Mouse (Mus musculus): ENCODE results near the gene Schip1.

The Schip1 gene

DNA sequence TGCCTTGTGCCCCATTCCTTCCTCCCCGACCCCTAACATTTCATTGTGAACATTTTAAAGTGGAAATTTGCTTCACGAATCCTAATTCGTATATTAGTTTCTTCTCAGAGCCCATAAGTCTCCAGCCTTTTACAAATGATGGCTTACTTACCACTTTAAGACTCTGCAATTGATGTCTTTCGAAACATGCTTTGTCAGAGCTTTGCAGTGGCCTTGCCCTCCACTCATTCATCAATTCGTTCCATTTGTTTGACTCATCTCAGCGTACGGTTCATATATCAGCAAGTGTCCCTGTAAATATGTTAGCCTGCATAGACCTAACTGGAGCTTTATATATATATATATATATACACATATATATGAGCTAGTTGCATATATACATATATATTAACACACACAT is 503.0 kb downstream of the Schip1 start:
- no peak for DNase-seq

DNA sequence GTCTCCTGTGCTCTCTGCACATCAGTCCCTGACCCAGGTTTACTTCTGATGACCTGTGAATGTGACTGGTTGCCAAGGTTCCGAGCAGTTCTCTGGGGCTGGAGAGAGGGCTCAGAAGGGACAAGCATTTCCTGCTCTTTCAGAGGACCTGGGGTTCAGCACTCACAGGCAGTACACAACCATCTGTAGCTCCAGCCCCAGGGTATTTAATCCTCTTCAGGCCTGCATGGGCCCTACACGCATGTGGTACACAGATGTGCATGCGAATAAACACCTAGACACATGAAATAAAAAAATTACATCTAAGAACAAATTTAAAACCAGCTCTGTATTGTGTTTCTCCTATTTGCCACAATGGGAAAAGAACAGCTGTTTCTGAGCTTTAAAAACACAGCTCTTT is 503.5 kb downstream of the Schip1 start:
- DNase-seq = no peak

DNA sequence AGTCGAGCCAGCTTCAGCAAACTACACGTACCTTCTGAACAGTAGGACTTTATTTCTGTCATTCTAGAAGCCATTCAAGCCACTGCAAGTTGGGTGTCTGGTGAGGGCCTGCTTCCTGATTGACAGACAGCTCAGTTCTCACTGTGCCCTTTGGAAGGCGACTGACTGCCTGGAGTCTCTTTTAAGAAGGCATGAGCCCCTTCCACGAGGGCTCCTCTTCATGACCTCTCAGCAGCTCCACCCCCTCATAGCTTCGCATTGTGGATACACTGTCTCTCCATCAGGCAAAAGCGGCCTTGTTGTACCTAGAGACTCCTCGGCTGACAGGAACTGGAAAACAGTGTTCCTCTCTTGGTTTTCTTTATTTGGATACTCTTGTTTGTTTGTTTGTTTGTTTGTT is 504.1 kb downstream of the Schip1 start:
- DNase-seq = no peak

DNA sequence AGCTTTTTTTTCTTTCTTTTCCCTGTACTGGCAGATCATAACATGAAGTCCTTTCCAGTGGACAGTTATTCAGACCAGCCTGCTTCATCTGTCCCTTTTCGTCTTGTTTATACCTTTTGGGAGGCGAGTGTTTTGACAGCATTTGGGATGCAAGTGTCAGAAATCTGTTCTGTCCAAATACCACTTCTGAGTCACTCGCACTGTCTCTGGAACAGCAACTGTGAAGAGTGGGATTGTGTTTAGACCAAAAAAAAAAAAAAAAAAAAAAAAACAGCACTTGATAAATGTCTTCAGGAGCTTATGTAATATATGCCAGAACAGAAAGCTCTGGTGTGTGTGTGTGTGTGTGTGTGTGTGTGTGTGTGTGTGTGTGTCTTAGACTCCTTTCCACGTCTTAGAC is 505.7 kb downstream of the Schip1 start:
- no peak for DNase-seq

DNA sequence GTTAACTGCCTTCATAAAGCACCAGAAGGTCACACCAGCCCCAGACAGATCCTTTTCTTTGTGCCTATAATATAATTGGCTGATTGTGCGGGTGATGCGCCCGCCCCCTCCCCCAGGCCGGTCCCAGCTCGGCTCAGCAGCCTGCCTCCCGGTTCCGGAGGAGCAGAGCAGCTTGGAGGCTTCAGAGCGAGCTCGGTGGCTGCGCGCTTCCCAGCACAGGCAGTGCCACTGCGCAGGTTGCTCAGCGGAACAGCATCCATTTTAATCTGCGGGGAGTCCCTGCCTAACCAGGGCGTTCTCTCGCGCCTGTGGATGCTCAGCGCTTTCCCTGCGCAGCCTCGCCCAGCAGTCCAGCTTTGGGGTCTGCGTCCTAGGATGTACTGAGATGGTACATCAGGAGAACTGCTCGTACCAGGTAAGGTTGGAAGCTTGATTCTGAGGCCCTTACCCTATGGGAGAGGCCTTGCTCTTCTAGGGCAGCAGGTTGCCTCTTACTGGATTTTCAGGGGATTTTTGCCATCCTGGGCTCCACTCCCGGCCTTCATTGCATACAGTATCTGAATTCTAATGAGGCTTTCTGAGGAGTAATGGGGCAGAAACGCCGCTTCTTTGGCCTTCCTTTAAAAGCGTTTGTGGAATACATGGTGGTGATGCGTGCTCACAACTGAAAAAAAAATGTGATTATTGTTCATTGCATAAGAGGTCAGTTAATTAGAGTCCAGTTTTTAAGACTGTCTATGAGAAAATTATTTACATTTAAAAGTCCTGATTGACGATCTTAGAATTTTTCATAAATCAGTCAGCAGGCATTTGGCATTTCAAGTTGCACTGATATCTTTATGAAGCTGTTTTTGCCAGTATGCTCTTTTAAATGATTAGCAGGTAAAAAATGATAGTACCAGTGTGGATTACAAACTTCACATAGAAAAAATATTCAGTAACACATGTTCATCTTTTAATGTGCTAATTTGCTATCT is 507.9 kb downstream of the Schip1 start:
- DNase-seq = peak; percentile 26

DNA sequence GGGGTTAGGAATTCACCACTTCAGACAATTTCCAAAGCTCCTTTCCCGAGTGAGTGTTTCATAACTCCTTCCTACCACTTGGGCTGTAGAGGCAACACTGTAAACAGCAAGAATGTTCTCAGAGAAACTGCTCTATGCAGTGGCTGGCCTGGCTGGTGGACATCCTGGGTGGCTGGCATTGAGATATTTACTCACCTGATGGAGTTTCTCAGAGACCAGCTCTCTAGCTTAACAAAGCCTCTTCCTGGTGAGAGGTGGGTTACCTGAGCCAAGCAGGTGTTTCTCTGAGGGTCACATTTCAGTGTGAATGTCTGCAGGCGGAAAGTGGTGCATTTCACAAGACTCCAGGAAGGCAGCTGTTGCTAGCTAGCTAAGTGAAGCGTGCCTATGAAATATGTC is 508.6 kb downstream of the Schip1 start:
- DNase-seq = no peak

DNA sequence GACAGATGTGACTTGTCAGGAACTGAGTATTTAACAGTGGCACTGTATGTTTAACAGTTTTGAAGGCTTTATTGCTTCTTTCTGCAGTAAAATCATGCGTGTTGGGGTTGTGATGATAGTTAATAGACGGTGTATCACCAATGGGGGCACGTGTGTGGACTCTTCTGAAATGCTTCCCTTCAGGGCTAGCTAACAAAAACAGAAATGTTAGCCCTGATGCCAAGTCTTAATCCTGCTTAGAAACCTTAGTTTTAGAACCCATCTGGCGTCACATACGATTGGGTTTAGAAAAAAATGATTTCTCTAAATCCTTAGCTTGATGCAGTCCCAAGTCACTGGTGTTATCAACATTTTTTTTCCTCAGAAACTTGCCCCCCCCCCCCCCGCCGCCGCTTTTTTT is 509.5 kb downstream of the Schip1 start:
- no peak for DNase-seq

DNA sequence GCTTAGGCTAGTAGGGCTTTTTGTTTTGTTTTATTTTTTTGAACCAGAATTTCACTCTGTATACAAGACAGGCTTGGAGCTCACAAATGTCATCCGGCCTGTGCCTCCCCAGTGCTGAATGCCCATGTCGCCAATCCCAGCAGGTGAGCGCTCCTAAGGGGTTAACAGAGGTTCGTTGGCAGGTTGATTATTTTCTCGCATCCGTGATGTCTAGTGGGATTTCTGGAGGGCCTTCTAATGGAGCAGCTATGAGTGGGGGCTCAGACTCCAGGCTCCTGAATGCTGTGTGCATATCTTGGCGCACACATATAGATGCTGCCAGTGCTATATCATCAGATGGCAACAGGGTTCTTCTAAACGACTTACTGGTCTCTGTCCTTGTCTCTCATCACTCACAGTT is 510.0 kb downstream of the Schip1 start:
- no peak for DNase-seq

DNA sequence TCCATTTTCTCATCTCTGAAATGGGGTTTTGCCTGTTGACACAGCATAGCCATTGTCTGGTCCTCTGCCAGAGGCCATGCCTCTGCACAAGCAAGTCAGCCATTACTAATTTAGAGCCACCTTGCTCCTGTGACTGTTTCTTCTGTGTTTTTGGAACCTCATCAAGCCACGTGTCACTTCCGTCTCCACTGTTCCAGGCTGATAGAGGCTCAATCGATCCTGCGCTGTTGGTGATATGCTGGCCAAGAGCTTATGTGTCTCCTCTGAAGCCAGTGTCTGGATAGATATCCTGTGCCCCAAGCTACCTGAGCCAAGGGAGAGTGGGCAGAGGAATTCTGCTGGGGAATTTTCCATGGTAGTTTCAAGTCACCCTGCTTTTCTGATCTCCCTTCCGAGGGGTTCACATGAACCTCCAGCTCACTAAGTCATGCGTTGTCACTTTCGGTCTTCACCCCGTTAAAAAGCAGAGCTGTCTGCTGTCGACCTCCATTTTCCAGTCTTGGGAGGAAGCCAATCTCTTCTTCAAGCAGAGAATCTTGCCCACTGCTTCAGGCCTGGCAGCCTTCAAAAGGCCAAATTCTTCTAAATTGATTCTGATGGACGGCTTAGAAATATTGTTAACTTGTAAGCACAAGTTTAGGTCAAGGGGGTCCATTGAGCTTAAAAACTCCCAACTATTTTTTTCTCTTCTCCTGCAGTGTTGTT is 511.2 kb downstream of the Schip1 start:
- no peak for DNase-seq

DNA sequence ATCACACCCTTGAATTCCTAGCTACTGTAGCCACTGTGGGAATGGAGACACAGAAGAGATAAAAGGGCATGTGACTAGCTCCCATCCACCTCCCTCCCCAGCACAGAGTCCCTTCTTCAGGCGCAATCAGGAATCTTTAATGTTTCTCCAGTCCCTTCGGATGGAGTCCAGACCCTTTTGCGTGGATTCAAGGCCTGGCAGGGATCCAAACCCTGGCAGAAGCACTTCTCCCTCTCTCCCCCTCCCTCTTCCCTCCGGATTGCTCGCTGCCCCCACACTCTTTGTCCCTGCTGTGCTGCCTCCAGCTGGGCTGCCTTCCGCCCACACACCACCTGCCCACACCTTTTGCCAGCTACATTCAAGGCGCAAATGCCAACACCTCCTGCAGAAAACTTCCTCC is 511.8 kb downstream of the Schip1 start:
- no peak for DNase-seq

DNA sequence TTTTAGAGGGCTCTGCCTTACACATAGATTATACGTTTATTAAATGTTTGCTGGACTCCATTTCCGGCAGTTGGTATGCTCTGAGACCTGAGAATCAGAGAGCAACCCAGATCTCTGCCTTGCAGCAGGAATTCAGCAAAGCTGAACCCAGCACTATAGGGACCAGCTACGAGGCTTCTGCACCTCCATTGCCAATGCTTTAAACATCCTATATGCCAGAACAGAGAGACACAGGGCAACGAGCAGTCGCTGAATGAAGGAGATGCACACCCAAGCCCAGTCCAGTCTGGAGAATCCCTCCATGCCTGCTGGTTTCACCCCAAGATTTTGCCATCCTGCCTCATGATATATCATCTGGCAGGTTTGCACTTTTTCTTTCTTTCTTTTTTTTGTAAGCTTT is 512.3 kb downstream of the Schip1 start:
- DNase-seq = no peak

DNA sequence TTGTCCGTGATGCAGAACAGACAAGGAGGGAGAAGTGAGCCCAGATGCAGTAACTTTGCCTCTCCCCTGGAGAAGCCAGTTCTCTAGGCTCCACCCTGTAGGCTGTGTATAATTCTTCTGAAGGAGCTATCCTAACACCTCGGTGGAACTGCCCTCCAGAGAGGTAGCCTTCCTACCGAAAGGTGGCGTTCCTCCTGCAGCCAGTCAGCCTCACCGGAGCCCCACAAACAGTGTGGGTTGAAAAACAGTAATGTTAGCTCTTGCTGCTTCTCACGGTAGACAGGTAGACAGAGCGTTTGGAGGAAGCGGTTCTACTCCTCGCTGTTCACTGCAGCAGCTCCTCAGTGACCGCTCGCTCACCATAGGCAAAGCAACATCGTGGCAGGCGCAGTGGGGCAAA is 517.0 kb downstream of the Schip1 start:
- DNase-seq = no peak

DNA sequence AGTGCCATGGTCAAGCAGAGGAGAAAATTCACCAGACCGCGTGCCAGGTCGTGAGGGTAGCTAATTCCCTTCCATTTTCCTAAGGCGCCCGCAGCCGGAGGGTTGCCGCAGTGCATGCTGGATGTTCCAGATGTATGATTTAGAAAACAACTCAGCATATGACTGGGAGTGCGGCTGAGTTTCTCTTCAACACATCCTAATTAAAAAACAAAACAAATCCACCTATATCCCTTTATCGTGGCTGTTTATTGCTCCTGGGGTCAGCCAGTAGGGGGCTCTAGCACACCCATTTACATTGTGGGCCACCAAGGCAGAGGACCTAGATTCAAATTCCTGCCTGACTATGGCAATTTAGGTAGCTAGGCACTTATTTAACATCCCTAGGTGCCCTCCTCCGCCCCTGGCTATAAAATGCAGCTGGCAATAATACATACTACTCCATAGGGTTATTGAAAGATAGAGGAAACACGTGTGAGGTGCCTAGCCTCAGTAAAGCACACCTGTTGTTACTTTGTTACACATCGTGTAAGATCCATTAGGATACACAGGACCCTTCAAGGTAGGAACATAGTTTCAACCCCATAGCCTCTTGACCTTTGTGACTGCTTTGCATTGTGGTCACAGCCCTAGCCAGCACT is 517.6 kb downstream of the Schip1 start:
- peak; percentile 24 for DNase-seq

DNA sequence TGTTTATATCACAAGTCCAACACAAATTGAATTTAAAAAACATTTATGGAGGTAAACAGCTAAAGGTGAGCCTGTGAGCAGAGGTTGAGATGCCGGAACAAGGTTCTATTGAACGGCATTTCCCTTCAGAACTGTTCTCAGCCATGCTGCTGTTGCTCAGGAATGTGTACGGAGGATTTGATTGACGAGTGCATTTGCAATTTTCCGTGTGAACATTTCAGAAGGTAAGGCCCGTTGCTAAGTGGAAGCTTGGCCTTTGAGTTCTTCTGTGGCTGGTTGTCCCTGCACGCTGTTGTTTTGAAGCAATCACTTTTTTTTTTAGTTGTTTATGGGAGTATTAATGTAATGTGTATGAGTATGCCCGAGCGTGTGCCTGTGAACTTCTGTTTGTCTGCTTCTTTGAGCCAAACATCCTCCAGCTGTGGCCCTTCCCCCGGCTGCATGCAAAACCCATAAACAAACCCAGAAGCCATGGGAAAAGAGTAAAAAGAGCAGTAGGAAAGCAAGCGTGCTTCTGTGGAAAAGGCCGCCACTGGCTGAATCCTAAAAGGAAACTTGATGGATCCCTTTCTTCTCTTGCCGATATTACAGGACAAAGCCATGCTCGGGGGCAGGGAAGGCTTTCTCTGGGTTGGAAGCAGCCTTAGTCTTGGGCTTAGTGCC is 518.6 kb downstream of the Schip1 start:
- no peak for DNase-seq

DNA sequence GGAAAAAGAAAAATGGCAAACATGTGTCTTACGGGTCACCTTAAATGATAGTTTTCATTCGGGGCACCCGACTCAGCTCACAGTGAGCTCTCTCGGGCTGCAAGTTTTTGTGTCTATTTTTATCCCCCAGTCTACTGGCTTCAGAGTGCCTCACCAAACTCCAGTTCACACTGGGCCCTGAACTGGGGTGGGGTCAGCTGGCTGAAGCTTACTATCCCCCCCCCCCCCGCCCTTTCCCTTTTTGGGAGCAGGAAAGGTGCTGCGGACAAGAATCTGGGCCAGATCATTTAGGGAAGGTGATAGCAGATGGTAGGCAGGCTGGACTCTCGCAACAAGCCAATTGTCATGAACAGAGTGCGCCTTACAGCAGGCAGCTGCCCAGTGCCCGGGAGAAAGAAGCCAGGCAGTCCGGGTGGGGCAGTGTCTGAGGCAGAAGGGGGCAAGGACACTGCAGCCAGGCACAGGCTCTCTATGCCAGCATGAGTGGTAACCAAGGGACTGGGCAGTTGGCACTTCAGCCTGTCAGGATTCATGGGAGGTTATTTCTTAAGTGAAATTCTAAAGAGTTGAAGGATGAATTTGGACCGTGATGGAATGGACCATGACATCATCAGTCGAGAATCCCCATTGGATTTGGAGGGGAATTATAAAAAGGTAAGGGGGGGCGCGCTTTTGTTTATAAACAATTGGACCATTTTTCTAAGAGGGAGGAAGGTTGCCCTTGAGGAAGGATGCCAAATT is 519.3 kb downstream of the Schip1 start:
- DNase-seq = no peak

DNA sequence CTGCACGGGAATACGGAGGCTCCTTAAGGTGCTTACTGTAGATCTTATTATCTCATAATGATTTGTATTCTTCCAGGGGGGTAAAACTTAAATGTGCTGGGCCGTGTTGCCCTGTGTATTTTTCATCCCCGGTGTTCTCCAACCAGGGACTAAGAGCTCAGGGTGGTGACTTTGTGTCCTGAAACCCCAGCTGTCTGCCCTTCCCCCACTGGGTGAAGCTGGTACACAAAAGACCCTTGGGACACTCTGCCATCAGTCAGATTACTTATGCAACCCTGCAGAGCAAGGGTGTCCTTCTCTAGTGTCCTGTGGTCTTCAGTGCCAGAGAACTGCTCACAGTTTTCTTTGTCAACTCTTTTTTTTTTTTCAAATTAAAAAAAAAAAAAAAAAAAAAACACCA is 520.6 kb downstream of the Schip1 start:
- DNase-seq = no peak

DNA sequence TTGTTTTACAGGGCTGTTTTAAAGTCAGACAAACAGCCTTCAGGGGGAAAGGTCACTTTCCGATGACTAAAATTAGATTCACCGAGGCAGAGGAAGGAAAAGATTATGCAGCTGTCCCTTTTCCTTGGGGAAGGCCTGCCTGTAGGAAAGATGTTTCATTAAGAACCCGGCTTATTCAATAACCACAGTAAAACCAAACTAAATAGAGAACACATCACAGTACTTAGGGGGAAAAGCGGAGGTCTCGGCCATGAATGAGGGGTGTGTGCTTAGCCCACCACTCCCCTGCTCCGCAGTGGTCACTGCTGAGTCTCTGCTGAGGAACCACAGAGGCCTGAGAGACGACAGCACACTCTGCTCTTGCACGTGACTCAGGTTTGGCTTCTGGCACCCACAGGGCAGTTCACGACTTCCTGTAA is 522.1 kb downstream of the Schip1 start:
- no peak for DNase-seq

DNA sequence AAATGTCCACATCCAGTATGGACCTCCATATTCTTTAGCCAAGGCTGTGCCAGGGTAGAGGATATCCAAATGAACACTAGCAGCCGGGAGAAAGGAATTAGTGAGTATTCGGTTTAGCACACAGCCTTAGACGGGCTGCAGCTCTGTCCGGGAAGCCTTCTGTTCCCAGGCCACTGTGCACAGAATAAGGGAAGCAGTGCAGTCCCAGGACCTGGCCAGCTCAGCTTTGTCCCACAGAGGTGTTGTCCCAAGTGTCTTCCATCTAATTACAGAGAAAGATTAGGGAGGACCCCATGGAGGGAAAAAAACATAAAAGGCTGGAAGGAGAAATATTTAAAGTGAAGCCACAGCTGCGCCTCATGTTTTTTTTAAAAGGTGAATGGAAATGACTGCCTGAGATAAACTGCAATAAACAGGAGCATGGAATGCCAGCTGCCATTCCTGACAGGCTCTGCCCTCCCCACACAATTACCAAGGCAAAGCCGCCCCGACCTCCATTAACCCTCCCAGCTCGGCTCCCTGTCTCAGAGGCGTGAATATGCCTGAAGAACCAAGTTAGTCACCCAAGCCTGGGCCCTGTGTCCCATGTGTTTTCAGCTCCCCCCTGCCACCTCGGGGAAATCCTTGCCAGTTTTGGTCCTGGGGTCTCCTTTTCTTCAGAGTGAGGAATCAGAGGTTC is 523.1 kb downstream of the Schip1 start:
- DNase-seq = no peak

DNA sequence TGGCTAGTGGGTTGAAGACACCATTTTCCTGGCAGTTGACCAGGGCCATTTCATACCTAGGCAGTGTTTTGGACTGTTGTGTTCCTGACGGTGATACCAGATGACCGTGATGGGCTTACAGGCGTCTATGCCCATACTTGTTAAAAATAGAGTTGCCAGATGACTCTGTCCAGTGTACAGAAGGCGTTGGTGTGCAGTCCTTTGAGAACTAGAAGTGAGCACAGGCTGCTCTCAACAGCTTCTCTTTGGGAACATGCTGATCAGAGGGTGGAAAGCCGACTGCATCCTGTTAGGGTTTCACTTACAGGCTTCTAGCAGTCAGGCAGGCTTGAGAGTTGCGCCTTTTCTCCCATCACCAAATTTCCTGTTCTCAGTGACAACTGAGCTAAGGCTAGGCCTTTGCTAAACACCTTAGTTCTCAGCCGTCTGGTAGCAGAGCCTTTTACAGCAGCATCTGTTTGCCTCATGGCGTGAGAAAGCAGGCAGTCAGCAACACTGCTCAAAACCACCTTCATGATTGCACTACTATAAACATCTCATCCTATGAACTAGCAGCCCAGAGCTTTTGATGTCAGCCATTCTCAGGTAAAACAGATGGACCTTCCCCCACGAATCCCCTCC is 524.7 kb downstream of the Schip1 start:
- no peak for DNase-seq

DNA sequence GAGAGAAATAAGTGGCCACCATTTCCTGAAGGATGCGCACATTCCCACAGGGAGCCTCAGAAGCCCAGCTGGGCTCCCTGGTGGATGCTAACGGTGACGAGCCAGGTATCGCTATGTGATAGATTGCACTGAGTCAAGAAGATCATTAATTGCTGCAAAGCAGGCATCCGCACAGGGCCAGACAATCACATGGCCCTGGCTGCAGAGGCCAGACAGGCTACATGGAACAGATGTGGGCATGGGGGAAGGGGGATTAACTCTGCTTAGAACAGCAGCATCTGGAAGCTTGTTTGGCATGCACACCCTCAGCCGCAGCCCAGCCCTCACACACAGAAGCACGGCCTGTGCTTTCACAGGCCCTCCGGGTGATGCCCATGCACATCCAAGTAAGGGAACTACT is 525.8 kb downstream of the Schip1 start:
- no peak for DNase-seq

DNA sequence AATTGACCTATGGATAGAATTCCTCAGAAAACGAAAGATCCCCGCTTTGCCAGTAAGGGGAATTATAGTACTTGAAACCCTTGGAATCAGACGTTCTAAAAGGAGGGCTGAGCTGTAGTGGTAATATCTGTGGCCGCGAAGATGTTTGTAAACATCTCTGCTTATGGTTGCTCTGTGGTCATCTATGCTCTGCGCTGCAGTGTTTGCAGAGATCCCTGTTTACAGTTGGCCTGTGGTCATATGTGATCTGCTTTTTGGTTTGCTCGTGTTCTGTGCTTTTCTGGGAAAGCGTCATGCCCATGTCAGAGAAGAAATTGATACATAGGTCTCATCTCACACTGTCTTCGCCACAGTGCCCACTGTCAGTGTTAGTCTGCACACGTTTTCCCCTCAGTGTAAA is 528.0 kb downstream of the Schip1 start:
- no peak for DNase-seq
